Mouse (Mus musculus) kidney, embryonic 16.5 days (tissue): ENCODE results near the gene Nup214. TPM values are rescaled to one million over a fixed set of nuclear protein-coding genes. Genes with fewer than 3 reads are reported as not detected.

ENCODE experiments used
- ATAC-seq: fragments of 200-750 bp; cut with Nextera tagmentation; 2 replicates; pipeline ENCODE4 v1.8.0; 2017; ENCODE audit warnings: moderate TSS enrichment; ENCODE audit not compliant: low FRiP score, low TSS enrichment
- H3K27ac ChIP-seq: fragments of 300-500 bp; sonication (generic); 2 replicates; pipeline ENCODE4 v1.5.1; 2014; ENCODE audit warnings: low read length
- H3K27me3 ChIP-seq: fragments of 300-500 bp; sonication (generic); 2 replicates; pipeline ENCODE4 v1.6.1; 2014; ENCODE audit warnings: low read length, control low read depth, mixed read lengths; ENCODE audit not compliant: insufficient read depth
- H3K36me3 ChIP-seq: fragments of 300-500 bp; sonication (generic); 2 replicates; pipeline ENCODE4 v1.6.1; 2014; ENCODE audit warnings: low read length, control low read depth, mixed read lengths; ENCODE audit not compliant: insufficient read depth
- H3K4me1 ChIP-seq: fragments of 300-500 bp; sonication (generic); 2 replicates; pipeline ENCODE4 v1.6.1; 2014; ENCODE audit warnings: low read length, control low read depth, mixed read lengths; ENCODE audit not compliant: insufficient read depth
- H3K4me2 ChIP-seq: fragments of 300-500 bp; sonication (generic); replicated peaks from 2 replicates; pipeline ENCODE4 v1.6.1; 2014; ENCODE audit warnings: low read depth, low read length
- H3K4me3 ChIP-seq: fragments of 300-500 bp; sonication (generic); 2 replicates; pipeline ENCODE4 v1.5.1; 2014; ENCODE audit warnings: mild to moderate bottlenecking, low read length
- H3K9ac ChIP-seq: fragments of 300-500 bp; sonication (generic); replicated peaks from 2 replicates; pipeline ENCODE4 v1.6.1; 2014; ENCODE audit warnings: low read length
- H3K9me3 ChIP-seq: fragments of 300-500 bp; sonication (generic); 2 replicates; pipeline ENCODE4 v1.6.1; 2016; ENCODE audit warnings: low read length, control low read depth
- WGBS: fragments of 180-500 bp; shearing (Covaris S2); extraction: QIAGEN DNeasy Blood & Tissue Kit; methylation state at CpG from one replicate; pipeline ENCODE4 v1.1.7; 2014; 5-methylcytosine and 5-hydroxymethylcytosine counted together
- polyA plus RNA-seq: library from polyadenylated mRNA; unstranded; fragments of >200 nt; fragmentation: Nextera tagmentation; extraction: Ambion mirVana; gene quantifications from 2 replicates; pipeline ENCODE4 v1.2.1, GENCODE M21; 2015

Nup214 gene
- polyA plus RNA-seq, 1 experiment from 2014 or later, result 70.2 TPM

DNA sequence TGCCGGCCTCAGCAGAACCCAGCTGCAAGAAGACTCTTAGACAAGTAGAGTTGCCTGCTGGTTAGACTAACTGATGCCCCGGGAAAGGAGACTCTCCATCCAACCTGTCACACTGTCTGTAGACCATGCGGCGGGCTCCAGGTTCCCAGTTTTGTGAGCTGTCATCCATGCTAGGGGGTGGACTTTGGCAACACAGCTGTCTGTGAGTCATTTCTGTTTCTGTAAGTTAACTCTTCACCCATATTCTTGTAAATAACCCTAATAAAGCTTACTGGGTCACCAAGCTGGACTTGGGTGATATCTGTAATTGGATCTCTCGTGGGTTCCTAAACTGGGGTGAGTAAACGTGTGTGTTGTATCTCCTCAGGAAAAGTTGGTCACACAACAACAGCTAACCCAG lies 25.4 kb upstream of the Nup214 start:
- Histone ChIP-seq H3K4me1 (peaks cover 16% of the 10 kb centered on the region), H3K9ac (no peak overlapping the region), H3K4me2 (no peak overlapping the region), H3K4me3 (no peak overlapping the region), H3K9me3 (no peaks in the 10 kb centered on the region), H3K36me3 (no peaks in the 10 kb centered on the region), H3K27me3 (no peaks in the 10 kb centered on the region), H3K27ac (no peak overlapping the region)
- no peak for ATAC-seq
- 65% methylated on average over 6 of the region's 6 CpGs for WGBS

DNA sequence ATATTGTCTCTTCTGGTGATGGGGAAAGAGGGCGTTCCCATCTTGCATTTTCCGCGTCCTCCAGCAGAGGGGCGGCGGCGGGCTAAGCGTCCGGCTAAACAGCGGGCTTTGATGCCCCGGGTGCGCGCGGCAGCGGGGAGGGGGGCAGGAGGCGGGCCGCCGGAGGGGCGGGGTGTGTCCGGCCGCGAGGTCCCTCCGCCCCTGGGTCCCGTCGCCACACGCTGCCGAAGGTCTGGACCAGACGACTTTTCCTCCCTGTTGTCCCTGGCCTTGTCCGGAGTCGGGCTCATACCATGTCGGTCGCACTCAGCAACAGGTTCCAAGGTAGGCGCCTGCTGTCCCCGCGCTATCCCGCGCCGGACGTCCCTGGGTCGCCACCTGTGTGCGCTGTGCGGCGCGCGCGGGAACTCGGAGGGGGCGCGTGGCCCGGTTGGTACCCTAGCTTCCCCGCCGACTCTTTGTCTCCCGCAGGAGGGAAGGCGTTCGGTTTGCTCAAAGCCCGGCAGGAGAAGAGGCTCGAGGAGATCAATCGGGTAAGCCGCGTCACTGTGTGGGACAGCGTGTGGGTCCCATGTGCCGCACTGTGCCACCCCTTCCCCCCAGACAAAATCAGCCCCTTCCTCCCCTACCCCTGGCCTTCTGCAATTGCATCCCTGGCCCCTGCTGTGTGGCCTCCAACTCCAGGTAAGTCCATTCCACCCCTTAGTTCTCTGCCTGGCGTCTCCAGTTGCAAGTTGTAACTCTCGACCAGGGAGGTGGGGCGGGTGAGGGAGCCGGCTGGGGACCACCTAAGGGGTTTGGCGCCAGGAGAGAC lies 24.0 kb upstream of the Nup214 start, which contains the start of gene Aif1l:
Aif1l (plus strand) TSS at position 82 of the 814 bp plus-strand sequence.
- Histone ChIP-seq H3K27me3 (no peaks in the 10 kb centered on the region), H3K9me3 (no peaks in the 10 kb centered on the region), H3K4me3 (peak within 1 kb of the TSS; percentile 86), H3K9ac (peak within 1 kb of the TSS; percentile 85), H3K4me1 (peaks cover 29% of the 10 kb centered on the region), H3K4me2 (peak within 1 kb of the TSS; percentile 96), H3K36me3 (no peaks in the 10 kb centered on the region), H3K27ac (peak within 1 kb of the TSS; percentile 65)
- under 1% methylated on average over 66 of the region's 66 CpGs for WGBS
- ATAC-seq, result peak; percentile 66; the same call in 1 of the 2 replicates

DNA sequence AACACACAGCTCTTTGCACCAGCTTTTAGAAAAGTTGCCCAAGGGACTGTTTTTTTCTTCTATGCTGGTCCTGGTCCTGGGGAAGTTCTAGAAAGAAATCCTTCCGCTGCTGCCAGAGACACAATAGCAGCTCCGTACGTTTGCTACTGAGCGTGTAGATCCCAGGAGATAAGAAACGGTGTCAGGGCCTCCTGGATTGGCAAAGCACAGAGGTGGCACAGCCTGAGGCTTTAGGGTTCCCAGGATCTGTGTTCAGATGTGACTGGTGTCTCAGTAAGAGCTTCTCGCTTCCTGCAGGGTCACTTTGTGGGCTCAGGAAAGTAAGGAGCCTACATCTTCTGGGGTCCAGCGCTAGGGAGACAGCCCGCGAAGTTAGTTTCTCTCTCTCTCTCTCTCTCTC lies 23.3 kb upstream of the Nup214 start:
- H3K9me3 ChIP-seq, result no peaks in the 10 kb centered on the region
- peak overlapping the region; percentile 86 for H3K4me3 ChIP-seq
- no peaks in the 10 kb centered on the region for H3K27me3 ChIP-seq
- 20% methylated on average over 9 of the region's 9 CpGs for WGBS
- no peaks in the 10 kb centered on the region for H3K36me3 ChIP-seq
- peak overlapping the region; percentile 96 for H3K4me2 ChIP-seq
- ATAC-seq, result no peak
- H3K27ac ChIP-seq, result peak overlapping the region; percentile 65
- peaks cover 31% of the 10 kb centered on the region for H3K4me1 ChIP-seq
- H3K9ac ChIP-seq, result peak overlapping the region; percentile 85

DNA sequence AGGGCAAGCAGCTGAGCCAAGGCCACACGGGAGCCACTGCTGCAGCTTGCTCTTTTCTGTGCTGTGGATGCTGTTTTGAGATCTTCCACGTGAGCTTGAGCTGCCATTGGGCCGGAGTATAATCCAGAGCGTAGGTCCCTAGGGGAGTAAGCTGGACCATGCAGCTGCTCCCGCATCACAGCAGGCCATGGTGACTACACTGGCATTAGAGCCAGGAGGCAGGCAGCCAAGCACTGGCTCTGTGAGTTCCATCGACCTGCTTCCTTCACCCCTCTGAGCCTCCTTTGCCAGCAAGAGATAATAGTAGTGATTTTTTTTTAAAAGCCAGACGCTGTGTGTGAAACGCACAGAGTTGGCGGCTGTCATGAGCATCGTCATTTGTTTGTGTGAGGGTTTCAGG lies 22.0 kb upstream of the Nup214 start:
- Histone ChIP-seq H3K27ac (peak overlapping the region; percentile 88; the same call in 1 of the 2 replicates), H3K4me2 (peak overlapping the region; percentile 96), H3K27me3 (no peaks in the 10 kb centered on the region), H3K4me3 (no peak overlapping the region), H3K36me3 (no peaks in the 10 kb centered on the region), H3K9ac (no peak overlapping the region), H3K9me3 (no peaks in the 10 kb centered on the region), H3K4me1 (peaks cover 33% of the 10 kb centered on the region)
- WGBS, result 89% methylated on average over 10 of the region's 10 CpGs
- no peak for ATAC-seq

DNA sequence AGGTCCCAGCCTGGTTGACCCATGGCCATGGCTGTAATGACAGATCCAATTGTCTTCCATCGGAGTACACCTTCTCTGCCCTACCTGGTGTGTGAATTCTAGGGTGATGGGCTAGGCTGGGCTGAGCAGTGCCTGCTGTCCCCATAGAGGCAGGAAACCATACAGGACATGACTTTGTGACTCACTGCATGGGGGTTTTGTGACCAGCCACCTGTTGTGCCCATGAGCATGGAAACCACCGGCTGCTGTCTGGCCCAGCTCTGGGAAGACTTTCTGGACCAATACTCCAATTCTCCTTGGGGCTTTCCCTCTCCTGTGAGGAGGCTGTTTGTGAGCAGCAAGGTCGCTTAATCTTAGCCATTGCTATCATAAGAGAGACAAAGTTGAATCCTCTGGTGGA lies 21.5 kb upstream of the Nup214 start:
- Histone ChIP-seq H3K9me3 (no peaks in the 10 kb centered on the region), H3K27ac (peak overlapping the region; percentile 88), H3K4me1 (peaks cover 33% of the 10 kb centered on the region), H3K4me2 (peak overlapping the region; percentile 96; the same call in 1 of the 2 replicates), H3K4me3 (no peak overlapping the region), H3K9ac (0 out of 2 replicates have a peak overlapping the region, but pooled peaks have one; percentile 41), H3K36me3 (no peaks in the 10 kb centered on the region), H3K27me3 (no peaks in the 10 kb centered on the region)
- ATAC-seq, result no peak
- 87% methylated on average over 3 of the region's 3 CpGs for WGBS

DNA sequence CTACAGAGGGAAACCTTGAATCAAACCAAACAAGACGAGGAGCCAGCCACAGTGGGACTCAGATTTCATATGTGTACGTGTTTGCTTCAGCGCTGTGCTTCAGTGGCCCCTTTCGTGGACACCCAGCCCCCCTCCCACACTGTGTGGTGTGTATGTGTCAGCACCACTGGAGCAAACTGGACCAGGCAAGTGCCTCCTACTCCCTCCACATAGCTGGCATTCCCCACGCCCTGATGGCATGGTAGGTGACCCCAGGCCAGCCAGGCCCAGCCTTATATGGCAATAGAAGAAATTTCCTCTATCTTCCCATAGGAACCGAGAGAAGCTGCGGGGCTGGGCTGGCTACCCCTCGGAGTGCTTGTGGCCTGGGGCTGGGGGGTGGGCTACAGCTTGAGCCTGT lies 20.5 kb upstream of the Nup214 start:
- Histone ChIP-seq H3K36me3 (no peaks in the 10 kb centered on the region), H3K9ac (no peak overlapping the region), H3K27ac (peak overlapping the region; percentile 88), H3K27me3 (no peaks in the 10 kb centered on the region), H3K4me3 (no peak overlapping the region), H3K4me2 (no peak overlapping the region), H3K4me1 (peaks cover 33% of the 10 kb centered on the region), H3K9me3 (no peaks in the 10 kb centered on the region)
- peak; percentile 67 for ATAC-seq
- 45% methylated on average over 8 of the region's 8 CpGs for WGBS

DNA sequence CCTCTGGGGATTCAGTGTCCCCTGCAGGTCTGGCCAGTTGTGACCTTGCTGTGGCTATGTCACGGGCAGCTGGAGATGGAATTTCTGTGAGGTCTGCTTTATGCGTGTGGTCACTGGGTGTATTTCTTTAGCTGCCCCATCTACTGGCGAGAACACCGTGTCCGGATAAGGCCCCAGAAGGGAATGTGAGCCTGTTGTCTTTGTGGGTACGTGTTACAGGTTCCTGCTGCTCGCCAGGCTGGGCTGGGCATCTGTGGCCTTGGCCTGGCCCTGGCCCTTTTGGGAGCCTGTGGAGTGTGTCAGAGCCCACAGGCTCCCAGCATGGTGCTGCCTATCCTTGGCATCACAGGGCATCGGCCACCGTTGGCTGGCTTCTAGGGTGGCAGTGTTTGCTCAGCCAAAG lies 19.5 kb upstream of the Nup214 start:
- 51% methylated on average over 9 of the region's 9 CpGs for WGBS
- Histone ChIP-seq H3K4me3 (no peak overlapping the region), H3K4me1 (peaks cover 39% of the 10 kb centered on the region), H3K9me3 (no peaks in the 10 kb centered on the region), H3K4me2 (peak overlapping the region; percentile 5; the same call in 1 of the 2 replicates), H3K27ac (peak overlapping the region; percentile 88), H3K36me3 (no peaks in the 10 kb centered on the region), H3K27me3 (no peaks in the 10 kb centered on the region), H3K9ac (peak overlapping the region; percentile 46; the same call in 1 of the 2 replicates)
- ATAC-seq, result peak; percentile 24; the same call in 1 of the 2 replicates

DNA sequence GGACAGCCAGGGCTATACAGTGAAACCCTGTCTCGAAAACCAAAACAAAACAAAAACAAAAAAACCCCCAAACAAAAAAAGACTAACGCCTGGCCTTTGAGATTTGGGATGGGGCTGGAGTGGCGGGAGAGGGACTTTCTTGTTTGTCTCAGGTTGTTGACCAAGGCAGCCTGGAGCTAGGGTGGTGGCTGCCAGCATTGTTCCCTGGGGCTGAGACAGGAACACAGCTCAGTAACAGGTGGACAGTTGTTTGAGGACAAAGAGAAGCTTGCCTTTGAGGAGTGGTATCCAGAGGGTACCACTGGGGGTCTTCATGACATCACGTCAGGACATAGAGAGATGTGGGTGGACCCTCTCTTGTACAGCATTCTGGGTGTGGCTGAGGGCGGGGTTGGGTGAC lies 18.6 kb upstream of the Nup214 start:
- Histone ChIP-seq H3K4me3 (no peak overlapping the region), H3K9ac (no peak overlapping the region), H3K27ac (no peak overlapping the region), H3K4me2 (no peak overlapping the region), H3K4me1 (peaks cover 48% of the 10 kb centered on the region), H3K9me3 (no peaks in the 10 kb centered on the region), H3K27me3 (no peaks in the 10 kb centered on the region), H3K36me3 (no peaks in the 10 kb centered on the region)
- no peak for ATAC-seq
- WGBS, result 90% methylated on average over 5 of the region's 5 CpGs

DNA sequence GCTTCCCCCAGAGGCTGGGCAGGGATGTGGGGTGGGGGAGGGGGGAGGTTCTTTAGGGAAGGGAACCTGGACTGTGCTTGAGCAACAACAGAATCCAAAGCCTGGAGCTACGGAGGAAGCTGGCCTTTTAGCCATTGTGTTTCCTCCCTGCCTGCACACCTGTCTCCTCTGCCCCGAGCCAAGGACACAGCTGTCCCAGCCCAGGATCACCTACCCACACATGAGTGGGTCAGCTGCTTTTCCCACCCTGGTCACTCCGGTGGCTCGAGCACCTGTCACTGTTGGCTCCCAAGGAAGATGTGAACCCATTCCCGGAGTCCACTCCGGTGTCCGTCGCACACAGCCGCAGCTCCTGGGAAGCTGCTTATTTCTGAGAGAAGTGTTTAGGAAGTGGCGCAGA lies 17.0 kb upstream of the Nup214 start:
- peaks cover 55% of the 10 kb centered on the region for H3K4me1 ChIP-seq
- no peak overlapping the region for H3K27ac ChIP-seq
- no peaks in the 10 kb centered on the region for H3K27me3 ChIP-seq
- no peak overlapping the region for H3K9ac ChIP-seq
- no peaks in the 10 kb centered on the region for H3K36me3 ChIP-seq
- WGBS, result 90% methylated on average over 10 of the region's 10 CpGs
- no peak overlapping the region for H3K4me3 ChIP-seq
- H3K4me2 ChIP-seq, result no peak overlapping the region
- no peak for ATAC-seq
- H3K9me3 ChIP-seq, result no peaks in the 10 kb centered on the region

DNA sequence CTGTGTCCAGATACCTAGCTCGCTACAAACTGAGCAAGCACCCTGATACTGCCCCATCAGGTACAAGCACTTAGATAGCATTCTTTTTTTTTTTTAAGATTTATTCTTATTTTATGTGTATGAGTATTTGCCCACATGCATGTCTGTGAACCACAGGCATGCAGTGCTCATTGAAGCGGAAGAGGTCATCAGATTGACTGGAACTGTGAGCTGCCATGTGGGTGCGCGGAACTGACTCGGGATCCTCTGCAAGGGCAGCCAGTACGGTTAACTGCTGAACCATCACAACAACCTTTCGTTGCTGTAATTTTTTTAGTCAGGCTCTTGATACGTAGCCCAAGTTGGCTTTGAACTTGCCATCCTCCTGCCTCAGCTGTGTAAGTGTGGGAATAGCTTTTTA lies 13.2 kb upstream of the Nup214 start:
- Histone ChIP-seq H3K4me3 (no peak overlapping the region), H3K4me2 (no peak overlapping the region), H3K36me3 (no peaks in the 10 kb centered on the region), H3K27me3 (no peaks in the 10 kb centered on the region), H3K4me1 (peaks cover 39% of the 10 kb centered on the region), H3K27ac (peak overlapping the region; percentile 88), H3K9me3 (no peaks in the 10 kb centered on the region), H3K9ac (no peak overlapping the region)
- no peak for ATAC-seq
- 61% methylated on average over 8 of the region's 8 CpGs for WGBS
